Mouse (Mus musculus): ENCODE measurements around the gene Slc9a9.

DNA sequence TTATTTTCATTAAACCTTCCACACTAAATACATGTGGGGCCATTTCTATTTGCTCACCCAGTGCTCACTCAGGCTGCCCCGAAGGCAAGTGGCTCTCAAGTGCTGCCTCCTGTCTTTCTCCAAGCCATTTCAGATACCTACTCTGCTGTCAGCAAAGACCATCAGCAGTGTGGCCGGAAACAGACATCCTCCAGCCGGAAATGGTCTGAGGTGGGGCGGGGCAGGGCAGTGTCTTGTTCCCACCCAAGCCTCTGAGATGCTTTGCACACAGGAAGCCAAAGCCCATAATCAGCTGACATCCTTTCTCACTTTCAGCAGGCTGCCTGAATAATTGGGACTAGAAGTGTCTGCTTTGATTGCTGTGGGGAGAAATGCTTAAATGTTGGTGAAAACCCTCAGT is 450.4 kb downstream of the Slc9a9 start:
- TF ChIP-seq MAZ (IDR thresholded peaks at IDR 0.05; ENCODE audit: low read depth, low read length) (no peak), CTCF (IDR thresholded peaks at IDR 0.05 in 2 of 3, conservative IDR thresholded peaks at IDR 0.05 in 1 of 3; ENCODE audit: control insufficient read depth in 1 of 3, insufficient read depth in 1 of 3, low read depth in 2 of 3, low read length in 3 of 3, poor library complexity in 1 of 3, severe bottlenecking in 1 of 3) (no peak), ZC3H11A (IDR thresholded peaks at IDR 0.05; ENCODE audit: low read depth, low read length) (no peak), TAL1 (IDR thresholded peaks at IDR 0.05; ENCODE audit: low read length) (no peak), CHD1 (IDR thresholded peaks at IDR 0.05; ENCODE audit: low read depth, low read length) (no peak), EP300 (IDR thresholded peaks at IDR 0.05; ENCODE audit: low read depth in 1 of 2, low read length in 2 of 2) (no peak), POLR2A (IDR thresholded peaks at IDR 0.05; ENCODE audit: control insufficient read depth in 1 of 2, insufficient read depth in 1 of 2, low read depth in 1 of 2, low read length in 2 of 2, poor library complexity in 1 of 2) (no peak), KAT2A (conservative IDR thresholded peaks at IDR 0.05; ENCODE audit: low read depth, low read length) (no peak), USF1 (IDR thresholded peaks at IDR 0.05; ENCODE audit: low read depth, low read length) (no peak), MYB (IDR thresholded peaks at IDR 0.05; ENCODE audit: low read depth, low read length) (no peak), MAX (IDR thresholded peaks at IDR 0.05; ENCODE audit: low read length) (no peak)

Measured in MEL (cell line).